Mouse (Mus musculus) thymus, postnatal 25 days (tissue): ENCODE results near the gene Hyal1.
A peak's percentile ranks its signal among the peaks of the same experiment; 100 is the strongest.

Experiments used
- DNase-seq: peaks from one replicate; pipeline ENCODE4 v3.0.0; 2022

The Hyal1 gene

DNA sequence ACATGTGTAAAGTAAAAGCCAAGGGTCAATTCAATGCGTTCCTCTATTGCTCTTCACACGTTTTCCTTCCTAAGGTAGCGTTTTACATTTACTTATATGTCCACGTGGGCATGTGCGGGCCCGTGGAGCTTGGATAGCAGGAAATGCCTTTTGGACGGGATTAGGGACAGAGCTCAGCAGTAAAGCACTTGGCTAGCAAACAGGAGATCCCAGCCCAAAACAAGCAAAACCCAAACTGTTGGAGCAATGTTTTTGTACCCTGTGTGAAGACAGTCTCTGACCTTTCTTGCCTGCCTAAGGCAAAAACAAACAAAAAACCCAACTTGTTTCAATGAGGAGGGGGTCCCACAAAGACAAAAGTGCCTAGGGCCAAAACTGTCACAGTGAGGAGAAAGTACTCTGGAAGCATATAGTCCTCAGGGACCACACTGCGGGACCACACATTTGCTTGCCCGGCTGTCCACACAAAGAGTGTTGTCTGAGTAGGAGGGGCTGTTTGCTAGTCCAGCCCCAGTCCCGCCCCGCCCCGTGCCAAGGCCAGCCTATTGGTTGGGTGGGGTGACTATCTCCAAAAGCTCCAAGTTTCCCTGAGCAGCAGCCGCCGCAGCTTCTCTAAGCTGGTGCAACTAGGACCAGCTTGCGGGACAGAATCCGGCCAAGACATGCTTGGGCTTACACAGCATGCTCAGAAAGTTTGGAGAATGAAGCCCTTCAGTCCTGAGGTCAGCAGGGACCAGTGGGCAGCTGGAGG, at the start of gene Hyal1:
TSS of gene Hyal1 (plus strand) at position 571 of the 751 bp plus-strand sequence.
- DNase-seq: no peak

DNA sequence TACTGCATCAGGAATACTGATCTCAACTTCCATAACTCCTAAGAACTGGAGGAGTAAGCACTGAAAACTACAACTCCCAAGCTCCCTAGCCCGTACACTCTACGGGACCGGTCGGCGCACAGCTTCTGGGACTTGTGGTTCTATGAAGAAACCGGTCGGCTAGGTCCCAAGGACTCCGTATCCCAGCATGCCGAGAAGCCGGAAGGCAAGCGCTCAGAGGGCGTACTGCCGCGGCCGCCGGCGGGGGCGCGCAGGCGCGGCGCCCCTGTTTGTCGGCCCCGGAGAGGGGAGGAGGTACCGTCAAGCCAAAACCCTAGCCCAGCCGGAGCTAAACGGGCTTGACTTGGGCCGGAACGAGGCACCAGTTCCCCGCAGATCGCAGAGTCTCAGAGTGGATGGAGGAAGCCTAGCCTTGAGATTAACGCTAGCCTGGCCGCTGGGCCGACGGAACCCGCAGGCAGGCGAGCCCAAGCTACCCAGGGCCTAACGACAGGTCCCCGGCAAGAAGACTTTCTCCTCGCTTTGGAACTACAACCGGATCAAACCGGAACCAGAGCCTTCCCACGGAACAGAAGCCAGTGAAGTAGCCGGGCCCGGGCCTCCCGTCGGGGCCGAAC, 42.8 kb upstream of the Hyal1 start, which contains the start of gene Tmem115:
TSS of gene Tmem115 (plus strand) at position 155 of the 617 bp plus-strand sequence.
- peak; percentile 90 for DNase-seq

DNA sequence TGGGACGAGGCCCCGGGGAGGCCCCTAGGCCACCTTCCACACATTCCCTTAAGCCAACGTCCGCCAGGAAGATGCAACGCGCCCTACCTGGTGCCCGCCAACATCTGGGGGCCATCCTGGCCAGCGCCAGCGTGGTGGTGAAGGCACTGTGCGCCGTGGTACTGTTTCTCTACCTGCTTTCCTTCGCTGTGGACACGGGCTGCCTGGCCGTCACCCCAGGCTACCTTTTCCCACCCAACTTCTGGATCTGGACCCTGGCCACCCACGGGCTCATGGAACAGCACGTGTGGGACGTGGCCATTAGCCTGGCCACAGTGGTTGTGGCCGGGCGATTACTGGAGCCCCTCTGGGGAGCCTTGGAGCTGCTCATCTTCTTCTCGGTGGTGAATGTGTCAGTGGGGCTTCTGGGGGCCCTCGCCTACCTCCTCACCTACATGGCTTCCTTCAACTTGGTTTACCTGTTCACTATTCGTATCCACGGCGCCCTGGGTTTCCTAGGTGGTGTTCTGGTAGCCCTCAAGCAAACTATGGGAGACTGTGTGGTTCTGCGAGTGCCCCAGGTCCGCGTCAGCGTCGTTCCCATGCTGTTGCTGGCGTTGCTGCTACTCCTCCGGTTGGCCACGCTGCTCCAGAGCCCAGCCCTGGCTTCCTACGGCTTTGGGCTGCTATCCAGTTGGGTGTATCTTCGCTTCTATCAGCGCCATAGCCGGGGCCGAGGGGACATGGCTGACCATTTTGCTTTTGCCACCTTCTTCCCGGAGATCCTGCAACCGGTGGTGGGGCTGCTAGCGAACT, 42.1 kb upstream of the Hyal1 start:
- no peak for DNase-seq

DNA sequence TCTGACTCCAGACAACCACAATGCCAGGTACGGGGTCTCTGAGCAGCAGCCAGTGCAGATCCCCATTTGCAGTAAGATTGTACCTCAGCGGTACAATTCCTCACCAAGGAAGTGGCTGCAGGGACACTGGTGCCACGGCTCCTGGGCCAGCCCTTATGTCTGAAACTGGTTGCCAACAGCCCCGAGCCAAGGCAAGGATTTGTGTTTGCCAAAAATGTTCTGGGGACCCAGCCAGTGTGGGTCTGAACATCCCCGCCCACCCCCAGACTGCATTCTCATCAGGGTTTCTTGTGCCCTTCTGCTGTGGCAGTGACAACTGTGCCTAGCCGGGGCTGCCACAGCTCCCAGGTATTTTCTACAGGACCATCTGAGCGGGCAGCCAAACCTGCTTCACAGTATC, 38.5 kb upstream of the Hyal1 start:
- DNase-seq: no peak

DNA sequence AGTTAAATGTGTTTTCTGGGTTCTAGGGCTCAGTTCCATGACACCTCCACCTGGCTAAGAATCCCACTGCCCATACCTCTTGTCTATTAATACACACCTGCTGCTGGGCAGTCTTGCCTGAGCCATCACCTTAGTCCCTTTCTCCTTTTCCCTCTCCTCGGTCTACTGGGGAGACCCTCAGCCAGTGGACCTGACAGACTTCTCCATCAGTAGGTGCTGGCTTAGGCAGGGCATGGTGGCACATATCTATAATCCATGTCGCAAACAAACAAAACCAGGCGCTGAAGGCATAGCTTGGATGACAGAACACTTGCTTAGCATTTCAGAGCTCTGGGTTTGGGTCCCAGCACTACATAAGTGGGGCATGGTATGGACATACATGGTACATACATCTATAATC, 38.0 kb upstream of the Hyal1 start:
- no peak for DNase-seq

DNA sequence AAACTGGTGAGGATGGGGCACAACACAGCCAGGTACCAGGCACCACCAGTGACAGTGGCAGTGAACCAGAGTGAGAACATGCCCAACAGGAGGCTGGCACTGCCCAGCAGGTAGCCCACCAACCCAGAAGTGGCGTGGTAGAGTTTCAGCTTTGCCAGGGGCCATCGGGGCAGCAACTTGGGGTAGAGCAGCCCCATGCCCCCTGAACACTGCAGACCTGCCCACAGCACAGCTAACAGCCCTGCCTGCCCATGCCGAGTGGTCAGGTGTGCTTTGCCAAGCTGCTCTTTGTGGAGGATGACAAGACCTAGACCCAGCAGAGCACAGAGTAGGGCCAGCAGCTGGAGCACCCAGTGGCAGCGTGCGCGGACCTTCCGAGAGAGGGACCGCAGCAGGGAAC, 36.8 kb upstream of the Hyal1 start:
- DNase-seq: no peak

DNA sequence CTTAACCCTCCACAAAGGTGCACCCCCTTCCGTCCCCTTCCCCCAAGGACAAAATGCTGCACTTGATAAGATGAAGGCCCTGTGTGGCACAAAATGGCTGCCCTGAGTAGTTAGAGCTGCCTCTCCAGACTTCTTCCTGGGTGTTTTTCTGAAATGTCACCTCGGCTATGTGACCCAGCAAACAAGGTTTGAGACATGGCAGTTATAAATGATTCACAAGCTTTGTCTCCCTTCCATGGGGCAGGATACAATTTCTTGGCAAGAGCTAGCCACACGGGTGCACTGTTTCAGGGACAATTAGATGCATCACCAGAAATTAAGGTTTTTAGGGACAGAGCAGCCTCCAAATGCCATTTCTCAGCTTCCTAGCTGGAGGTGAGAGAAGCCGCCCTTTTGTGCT, 36.3 kb upstream of the Hyal1 start:
- no peak for DNase-seq

DNA sequence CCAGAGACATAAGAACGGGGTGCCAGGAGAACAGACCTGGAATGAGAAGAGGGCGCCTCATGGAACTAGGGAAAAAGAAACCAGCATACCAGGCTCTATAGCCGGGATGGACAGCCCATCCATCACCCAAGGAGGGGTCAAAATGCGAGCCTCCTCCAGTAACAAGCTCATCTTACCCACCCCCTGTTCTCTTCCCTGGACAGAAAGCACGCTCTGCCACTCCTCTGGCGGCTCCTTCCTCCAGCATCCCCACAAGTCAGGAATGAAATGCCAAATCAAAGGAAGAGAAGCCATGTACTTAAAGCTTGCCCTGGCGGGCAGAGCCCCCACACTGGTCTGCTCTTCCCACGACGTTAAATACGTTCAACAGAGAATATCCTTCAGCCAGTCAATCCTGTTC, 35.7 kb upstream of the Hyal1 start:
- DNase-seq: no peak

DNA sequence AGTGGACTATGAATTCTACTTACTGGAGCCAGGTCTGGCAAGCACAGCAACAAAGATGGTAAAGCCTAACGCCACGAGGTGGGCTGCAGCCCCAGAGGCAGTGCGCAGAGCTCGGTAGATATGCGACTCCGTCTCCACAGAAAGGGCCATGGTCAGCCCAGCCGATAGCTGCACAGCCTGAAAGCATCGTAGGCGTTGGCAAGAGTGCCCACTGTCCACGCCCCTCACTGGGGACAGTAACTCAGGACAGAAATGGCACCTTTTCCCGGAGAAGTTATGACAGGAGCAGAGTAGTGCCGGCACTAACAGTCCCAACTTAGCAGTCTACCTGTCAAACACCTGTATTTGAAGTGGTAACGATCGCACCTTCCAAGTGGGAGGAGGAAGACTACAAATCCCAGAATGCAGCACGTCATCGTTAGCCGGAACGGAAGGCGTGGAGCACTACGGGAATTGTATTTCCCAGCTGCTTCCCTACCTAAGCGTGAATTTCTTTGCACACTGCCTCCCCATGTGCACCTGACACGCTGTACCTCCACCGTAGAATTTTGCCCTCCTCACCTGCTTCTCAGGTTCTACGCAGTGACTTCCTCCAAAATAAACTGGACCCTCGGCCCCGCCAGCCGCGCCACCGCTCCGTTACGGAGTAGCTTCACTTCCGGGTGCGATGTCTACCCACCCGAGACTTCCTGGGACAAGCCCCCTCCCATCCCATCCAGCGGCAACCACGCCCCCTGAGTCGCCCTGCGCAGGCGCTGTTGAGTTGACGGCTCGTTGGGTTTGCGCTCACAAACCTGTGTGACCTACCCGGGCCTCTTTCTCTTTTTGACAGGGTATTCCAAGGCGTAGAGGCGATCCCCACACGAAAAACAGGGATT, 35.0 kb upstream of the Hyal1 start, which contains the start of the genes Cyb561d2 and Nprl2:
TSS of gene Cyb561d2 (minus strand) at position 720 of the 878 bp plus-strand sequence.
TSS of gene Nprl2 (plus strand) at position 753 of the 878 bp plus-strand sequence.
- DNase-seq: peak; percentile 97

DNA sequence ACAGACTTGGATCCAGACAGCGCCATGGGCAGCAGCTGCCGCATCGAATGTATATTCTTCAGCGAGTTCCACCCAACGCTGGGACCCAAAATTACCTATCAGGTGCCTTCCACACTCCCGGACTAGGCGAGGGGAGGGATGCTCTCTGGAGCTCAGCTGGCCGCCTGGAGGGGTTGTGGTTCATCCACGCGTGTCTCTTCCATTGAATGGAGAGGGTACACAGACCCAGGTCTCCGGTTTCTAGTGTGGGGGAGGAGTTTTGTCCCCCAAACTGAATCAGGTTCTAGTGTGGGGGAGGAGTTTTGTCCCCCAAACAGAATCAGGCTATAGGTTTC, 34.4 kb upstream of the Hyal1 start:
- no peak for DNase-seq

DNA sequence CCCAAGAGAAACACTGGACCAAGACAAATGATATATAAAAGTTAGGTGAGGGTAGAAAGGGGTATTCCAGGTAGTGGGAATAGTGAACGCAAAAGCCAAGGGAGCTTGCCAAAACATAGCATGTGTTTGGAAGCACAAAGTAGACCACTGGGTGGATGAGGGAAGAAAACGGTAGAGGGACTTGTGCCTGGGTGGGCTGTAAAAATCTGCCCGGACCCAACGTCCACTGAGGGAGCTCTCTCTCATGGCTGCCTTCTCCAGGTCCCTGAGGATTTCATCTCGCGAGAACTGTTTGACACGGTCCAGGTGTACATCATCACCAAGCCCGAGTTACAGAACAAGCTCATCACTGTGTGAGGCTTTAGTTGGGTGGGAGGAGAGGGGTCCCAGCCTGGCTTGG, 34.0 kb upstream of the Hyal1 start:
- DNase-seq: no peak

DNA sequence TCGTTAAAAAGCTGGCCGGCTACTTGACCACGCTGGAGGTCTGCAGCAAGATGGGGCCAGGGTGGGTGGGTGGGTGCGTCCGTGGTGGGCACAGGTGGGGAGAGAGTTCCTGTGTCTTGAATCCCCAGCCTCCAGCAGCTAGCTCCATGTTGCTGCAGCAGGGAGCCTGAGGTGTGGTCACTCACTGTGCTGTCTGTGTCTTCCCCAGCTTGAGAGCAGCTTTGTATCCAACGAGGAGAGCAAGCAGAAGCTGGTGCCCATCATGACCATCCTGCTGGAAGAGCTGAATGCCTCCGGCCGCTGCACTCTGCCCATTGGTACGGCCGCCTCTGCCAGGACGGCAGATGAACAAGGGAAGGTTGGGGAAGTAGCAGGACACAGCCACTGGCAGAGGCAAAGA, 33.4 kb upstream of the Hyal1 start:
- DNase-seq: no peak

DNA sequence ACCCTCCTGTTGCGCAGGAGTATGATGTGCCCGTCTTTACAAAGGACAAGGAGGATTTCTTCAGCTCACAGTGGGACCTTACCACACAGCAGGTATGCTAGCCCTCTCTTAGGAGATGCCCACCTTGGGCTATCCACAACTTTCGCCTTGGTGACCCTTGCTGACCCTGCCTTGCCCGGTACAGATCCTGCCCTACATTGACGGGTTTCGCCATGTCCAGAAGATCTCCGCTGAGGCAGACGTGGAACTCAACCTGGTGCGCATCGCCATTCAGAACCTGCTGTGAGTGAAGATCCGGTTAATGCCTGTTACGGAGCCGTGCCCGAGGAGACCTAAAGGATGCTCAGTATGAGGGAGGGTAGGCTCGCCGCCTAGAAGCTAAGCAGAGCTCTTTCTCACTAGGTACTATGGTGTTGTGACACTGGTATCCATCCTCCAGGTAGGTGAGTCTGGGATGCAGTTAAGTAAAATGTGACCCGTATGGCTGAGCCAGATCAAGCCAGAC, 32.5 kb upstream of the Hyal1 start:
- DNase-seq: no peak

DNA sequence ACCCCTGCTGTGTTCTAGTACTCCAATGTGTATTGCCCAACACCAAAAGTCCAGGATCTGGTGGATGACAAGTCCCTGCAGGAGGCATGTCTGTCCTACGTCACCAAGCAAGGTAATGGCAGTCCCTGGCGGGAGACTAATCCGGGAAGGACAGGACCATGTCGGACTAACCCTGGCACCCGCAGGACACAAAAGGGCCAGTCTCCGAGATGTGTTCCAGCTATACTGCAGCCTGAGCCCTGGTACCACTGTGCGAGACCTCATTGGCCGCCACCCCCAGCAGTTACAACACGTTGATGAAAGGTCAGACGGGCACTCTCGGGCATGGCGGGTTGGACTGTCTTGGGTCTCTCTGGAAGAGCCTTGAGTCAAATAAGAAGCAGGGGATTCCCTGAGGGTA, 32.0 kb upstream of the Hyal1 start:
- peak; percentile 2 for DNase-seq

DNA sequence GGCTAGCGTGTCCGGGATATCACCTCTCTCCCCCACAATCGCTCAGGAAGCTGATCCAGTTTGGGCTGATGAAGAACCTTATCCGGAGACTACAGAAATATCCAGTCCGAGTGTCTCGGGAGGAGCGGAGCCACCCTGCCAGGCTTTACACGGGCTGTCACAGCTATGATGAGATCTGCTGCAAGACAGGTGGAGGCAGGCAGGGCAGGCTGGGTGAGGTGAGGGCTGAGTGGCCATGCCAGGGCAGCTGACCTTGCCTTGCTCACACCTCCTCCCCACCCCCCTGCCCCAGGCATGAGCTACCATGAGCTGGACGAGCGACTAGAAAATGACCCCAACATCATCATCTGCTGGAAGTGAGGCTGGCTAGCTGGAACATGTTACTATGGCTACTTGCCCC, 31.5 kb upstream of the Hyal1 start:
- peak; percentile 1 for DNase-seq

DNA sequence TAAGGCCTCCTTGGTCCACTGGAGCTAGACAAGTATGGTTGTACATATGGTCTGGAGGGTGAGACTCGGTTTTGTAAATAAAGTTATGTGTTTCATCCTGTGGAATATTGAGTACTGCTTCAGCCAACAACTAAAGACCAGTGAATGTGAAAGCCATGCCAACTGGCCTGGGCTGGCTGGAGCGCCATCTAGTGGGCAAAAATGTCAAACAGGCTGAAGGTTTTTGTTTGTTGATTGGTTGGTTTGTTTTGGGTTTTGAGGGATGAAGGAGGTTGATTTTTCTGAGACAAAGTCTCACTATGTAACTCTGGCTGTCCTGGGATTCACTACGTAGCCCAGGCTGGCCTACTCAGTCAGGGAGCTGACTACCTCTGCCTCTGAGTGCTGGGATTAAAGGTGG, 31.1 kb upstream of the Hyal1 start:
- peak; percentile 76 for DNase-seq

DNA sequence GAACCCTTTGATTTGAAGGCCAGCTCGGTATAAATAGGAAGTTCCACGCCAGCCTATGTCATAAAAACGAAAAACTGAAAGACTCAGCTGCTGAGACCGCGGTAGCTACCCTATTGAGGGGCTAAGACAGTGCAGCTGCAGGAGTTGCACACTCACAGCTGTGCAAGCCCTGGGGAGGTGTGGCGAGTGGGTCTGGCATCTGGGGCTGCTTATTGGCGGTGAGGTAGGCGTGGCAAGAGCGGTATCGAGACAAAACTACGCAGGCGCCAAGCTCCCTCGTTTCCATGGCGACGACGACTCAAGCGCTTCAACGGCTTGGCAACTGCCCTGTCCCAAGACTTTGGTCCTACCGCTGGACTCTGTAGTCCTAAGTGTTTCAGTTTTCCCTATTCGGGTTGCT, 29.7 kb upstream of the Hyal1 start, which contains the start of gene Zmynd10:
TSS of gene Zmynd10 (plus strand) at position 273 of the 400 bp plus-strand sequence.
- DNase-seq: peak; percentile 90

DNA sequence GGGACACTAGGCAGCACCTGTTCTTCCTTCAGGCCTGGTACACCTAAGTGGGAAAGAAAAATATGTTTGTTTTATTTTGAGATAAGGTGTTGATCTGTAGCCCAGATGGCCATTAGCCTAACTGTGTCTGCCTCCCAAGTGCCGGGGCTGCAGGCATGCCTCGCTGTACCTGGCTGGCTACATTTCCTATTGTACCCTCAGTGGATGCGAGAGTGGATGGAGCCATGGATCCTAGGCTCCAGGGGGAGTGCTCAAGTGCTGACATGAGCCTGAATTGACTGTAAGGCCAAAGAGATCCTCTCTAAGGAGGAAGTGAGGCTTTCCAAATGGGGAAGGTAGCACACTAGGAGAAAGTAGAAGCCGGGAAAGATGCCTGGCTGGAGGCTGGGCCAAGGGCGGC, 28.8 kb upstream of the Hyal1 start:
- DNase-seq: no peak

DNA sequence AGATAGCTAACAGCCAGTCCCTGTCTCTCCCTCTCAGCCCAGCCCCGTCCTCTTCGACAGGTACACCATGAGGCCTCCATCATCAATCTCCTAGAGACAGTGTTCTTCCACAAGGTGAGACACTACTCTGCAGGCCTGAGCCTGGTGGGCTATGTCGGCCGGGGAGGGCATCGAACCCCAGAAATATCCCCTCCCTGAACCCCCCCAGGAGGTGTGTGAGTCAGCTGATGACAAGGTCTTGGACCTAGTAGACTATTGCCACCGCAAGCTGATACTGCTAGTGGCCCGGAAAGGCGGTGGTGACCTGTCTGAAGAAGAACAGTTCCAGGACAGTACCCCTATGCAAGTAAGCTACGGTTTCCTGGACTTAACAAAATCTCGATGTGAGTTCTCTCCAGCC, 27.9 kb upstream of the Hyal1 start:
- no peak for DNase-seq

DNA sequence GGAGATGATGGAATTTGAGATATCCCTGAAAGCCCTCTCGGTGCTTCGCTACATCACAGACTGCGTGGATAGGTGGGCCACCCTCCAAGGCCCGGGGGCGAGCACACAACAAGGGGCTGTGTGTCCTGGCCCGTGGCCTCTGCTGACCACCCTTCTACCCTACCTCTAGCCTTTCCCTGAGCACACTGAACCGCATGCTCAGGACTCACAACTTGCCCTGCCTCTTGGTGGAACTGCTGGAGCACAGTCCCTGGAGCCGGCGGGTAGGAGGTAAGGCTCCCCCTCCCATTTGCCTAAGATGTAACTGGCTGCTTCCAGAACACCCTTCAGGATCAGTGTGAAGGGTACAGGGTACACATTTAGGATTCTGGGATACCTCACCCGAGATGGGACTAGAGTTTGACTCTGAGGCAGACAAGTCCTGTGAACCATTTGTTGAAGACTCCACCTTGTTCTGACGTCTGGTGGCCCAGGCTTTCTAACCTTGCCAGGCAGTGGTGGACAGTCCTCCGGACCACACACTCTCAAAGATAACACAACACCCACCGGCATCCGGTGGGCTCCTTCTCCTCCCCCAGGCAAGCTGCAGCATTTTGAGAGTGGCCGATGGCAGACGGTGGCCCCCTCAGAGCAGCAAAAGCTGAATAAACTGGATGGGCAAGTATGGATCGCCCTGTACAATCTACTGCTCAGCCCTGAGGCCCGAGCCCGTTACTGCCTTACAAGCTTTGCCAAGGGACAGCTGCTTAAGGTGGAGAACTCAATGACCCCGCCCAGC, 27.2 kb upstream of the Hyal1 start:
- no peak for DNase-seq

DNA sequence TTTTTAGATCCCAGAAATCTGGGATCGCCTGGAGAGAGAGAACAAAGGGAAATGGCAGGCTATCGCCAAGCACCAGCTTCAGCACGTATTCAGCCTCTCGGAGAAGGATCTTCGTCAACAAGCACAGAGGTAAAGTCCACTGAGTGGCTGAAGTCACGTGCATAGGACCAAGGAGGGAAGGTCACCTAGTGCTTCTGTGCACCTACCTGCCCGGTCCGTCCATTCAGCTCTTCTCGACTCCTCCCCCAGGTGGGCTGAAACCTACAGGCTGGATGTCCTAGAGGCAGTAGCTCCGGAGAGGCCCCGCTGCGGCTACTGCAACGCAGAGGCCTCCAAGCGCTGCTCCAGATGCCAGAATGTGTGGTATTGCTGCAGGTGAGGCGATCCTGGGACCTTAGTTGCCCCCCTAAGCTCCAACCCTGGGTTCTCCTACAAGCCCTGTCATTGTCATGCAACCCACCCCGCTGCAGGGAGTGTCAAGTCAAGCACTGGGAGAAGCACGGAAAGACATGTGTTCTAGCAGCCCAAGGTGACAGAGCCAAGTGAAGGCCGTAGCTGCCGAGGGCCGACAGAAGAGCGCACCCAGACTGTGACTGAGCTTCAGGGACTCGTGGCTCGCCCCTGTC, 26.1 kb upstream of the Hyal1 start:
- peak; percentile 21 for DNase-seq
